Mouse (Mus musculus) liver, adult 2 months (tissue): ENCODE results near the gene Asphd1. TPM values are rescaled to one million over a fixed set of nuclear protein-coding genes. Genes with fewer than 3 reads are reported as not detected.

Experiments
- DNase-seq: peaks from one replicate; pipeline ENCODE4 v3.0.0-alpha.2; 2011; ENCODE audit warnings: low read depth, low spot score; ENCODE audit errors: extremely low read depth
- H3K27ac ChIP-seq: fragments of 200-500 bp; replicated peaks from 2 replicates; pipeline ENCODE4 v1.5.1; 2012; ENCODE audit warnings: low read depth, mild to moderate bottlenecking, control low read depth, inconsistent platforms, low read length; ENCODE audit not compliant: insufficient read depth
- H3K27me3 ChIP-seq: fragments of 200-500 bp; 2 replicates; pipeline ENCODE4 v1.6.1; 2012; ENCODE audit warnings: mild to moderate bottlenecking, moderate library complexity, low read length, inconsistent platforms; ENCODE audit not compliant: control insufficient read depth, insufficient read depth
- H3K36me3 ChIP-seq: fragments of 200-500 bp; 2 replicates; pipeline ENCODE4 v1.6.1; 2012; ENCODE audit warnings: low read length, inconsistent platforms; ENCODE audit not compliant: control insufficient read depth, insufficient read depth
- H3K4me1 ChIP-seq: fragments of 200-500 bp; 2 replicates; pipeline ENCODE4 v1.6.1; 2011; ENCODE audit warnings: low read length; ENCODE audit not compliant: control insufficient read depth, insufficient read depth
- H3K4me3 ChIP-seq: fragments of 200-500 bp; 2 replicates; pipeline ENCODE4 v1.5.1; 2011; ENCODE audit warnings: low read depth, mild to moderate bottlenecking, control low read depth, low read length, moderate library complexity; ENCODE audit not compliant: insufficient read depth
- H3K79me2 ChIP-seq: fragments of 200-500 bp; 2 replicates; pipeline ENCODE4 v1.6.1; 2012; ENCODE audit warnings: inconsistent platforms, mild to moderate bottlenecking, low read length, moderate library complexity; ENCODE audit not compliant: control insufficient read depth, insufficient read depth
- H3K9ac ChIP-seq: fragments of 200-500 bp; 2 replicates; pipeline ENCODE4 v1.6.1; 2012; ENCODE audit warnings: low read depth, mild to moderate bottlenecking, control low read depth, inconsistent platforms, low read length
- CTCF ChIP-seq: fragments of 200-500 bp; IDR thresholded peaks from 2 replicates; pipeline ENCODE4 v1.5.1; 2011; ENCODE audit warnings: low read depth, low read length, control low read depth
- POLR2A ChIP-seq: fragments of 200-500 bp; IDR thresholded peaks from 2 replicates; pipeline ENCODE4 v1.6.1; 2011; ENCODE audit warnings: low read length, control low read depth; ENCODE audit not compliant: insufficient read depth; ENCODE audit errors: extremely low read depth
- WGBS: fragments of 180-500 bp; shearing (Covaris S2); methylation state at CpG from one replicate; pipeline ENCODE4 v1.1.7; 2018; 5-methylcytosine and 5-hydroxymethylcytosine counted together
- polyA plus RNA-seq: library from polyadenylated mRNA; depleted of rRNA; stranded (reverse); fragments of >200 nt; gene quantifications from 2 replicates; pipeline ENCODE4 v1.2.3, GENCODE M21; 2012
- total RNA-seq: library from RNA; depleted of rRNA; stranded (reverse); fragments of >200 nt; gene quantifications from 2 replicates; pipeline ENCODE4 v1.2.3, GENCODE M21; 2014

Asphd1 gene
- total and polyA plus RNA-seq, 2 experiments = not detected

DNA sequence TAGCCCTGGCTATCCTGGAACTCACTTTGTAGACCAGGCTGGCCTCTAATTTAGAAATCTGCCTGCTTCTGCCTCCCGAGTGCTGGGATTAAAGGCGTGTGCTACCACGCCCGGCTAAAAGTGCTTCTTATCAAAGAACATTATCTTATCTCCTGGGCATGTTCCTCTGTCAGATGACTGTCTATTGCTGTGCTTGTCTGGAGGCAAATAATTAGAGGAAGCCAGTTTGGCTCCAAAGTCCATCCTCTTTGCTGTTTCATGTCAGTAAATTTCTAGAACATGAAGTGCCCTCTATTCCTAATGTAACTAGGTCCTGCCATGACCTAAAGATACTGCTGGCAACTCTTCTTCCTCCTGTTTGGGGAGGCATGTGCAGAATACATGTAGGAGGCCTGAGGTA lies 32.7 kb upstream of the Asphd1 start:
- H3K36me3 ChIP-seq = peaks cover 2% of the 10 kb centered on the region; the same call in 1 of the 2 replicates
- no peak overlapping the region for H3K27ac ChIP-seq
- peak; percentile 80 for DNase-seq
- H3K27me3 ChIP-seq = no peaks in the 10 kb centered on the region
- WGBS = 11% methylated on average over 4 of the region's 4 CpGs
- H3K4me3 ChIP-seq = no peak overlapping the region
- TF ChIP-seq CTCF (no peak), POLR2A (no peak)
- H3K79me2 ChIP-seq = no peaks in the 10 kb centered on the region
- no peak overlapping the region for H3K9ac ChIP-seq
- H3K4me1 ChIP-seq = peaks cover 2% of the 10 kb centered on the region

DNA sequence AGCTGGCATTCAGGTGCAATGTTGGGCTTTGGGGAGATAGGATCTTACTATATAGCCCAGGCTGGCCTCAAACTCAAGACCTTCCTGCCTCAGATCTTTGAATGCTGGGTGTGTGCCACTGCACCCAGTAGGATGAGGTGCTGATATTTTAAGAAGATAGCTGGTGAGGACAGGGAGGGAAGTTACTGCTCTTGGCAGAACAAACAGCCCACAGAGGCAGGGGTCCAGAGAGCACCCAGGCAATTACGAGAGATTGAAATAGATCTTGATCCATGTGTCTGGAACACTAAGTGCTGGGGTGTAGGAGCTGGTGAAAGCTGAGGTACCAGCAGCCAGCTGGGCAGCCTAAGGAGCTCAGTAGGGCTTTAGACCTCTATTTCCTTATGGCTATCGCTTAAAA lies 32.2 kb upstream of the Asphd1 start:
- peaks cover 4% of the 10 kb centered on the region for H3K4me1 ChIP-seq
- WGBS = 97% methylated on average over 2 of the region's 2 CpGs
- H3K4me3 ChIP-seq = no peak overlapping the region
- no peaks in the 10 kb centered on the region for H3K27me3 ChIP-seq
- H3K9ac ChIP-seq = no peak overlapping the region
- H3K36me3 ChIP-seq = peaks cover 2% of the 10 kb centered on the region; the same call in 1 of the 2 replicates
- H3K79me2 ChIP-seq = peaks cover 4% of the 10 kb centered on the region; the same call in 1 of the 2 replicates
- H3K27ac ChIP-seq = no peak overlapping the region
- TF ChIP-seq CTCF (no peak), POLR2A (no peak)
- DNase-seq = no peak

DNA sequence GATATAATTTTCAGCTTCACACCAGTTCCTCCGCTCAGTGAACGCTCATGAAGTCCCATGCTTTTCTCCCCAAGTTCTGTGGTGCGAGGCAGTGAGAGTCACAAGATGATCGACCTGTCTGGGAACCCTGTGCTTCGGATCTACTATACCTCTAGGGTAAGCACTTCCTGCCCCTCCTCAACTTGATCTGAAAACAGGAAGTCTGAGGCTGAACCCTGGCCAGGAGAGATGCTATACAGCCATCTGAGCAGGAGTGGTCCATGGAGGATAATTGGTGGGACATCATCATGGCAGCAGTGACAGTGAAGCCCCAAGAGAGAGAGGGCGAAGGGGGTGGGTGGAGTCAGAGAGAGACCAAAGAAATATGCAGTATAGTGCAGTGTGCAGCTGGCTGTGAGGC lies 29.5 kb upstream of the Asphd1 start:
- Histone ChIP-seq H3K4me1 (peaks cover 4% of the 10 kb centered on the region), H3K27ac (no peak overlapping the region), H3K79me2 (peaks cover 7% of the 10 kb centered on the region; the same call in 1 of the 2 replicates), H3K9ac (no peak overlapping the region), H3K4me3 (no peak overlapping the region), H3K27me3 (no peaks in the 10 kb centered on the region), H3K36me3 (peaks cover 2% of the 10 kb centered on the region; the same call in 1 of the 2 replicates)
- no peak for DNase-seq
- WGBS = 93% methylated on average over 6 of the region's 6 CpGs
- no peak for TF ChIP-seq CTCF
- TF ChIP-seq POLR2A = no peak

DNA sequence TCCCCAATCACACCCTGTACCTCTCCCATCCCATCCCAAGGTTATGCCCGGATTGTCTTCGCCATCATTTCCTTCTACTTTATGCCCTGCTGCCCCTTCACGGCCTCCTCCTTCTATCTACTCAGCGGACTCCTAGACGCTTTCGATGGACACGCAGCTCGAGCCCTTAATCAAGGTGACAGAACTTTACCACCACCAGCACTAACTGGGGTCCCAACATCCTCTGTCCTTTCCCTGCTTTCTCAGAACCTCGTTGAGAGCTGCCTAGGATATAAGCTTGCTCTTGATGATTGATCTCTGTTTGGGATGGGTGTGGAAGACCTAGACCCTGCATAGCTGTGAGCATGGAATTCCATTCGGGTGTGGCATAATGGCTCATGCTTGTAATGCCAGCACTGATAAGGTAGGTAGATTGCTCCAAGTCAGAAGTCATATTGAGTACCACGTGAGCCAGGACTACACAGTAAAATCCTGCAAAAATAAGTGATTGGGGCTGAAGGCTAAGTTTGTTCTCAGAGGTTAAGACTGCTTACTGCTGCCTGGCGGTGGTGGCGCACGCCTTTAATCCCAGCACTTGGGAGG lies 27.6 kb upstream of the Asphd1 start:
- no peak for TF ChIP-seq POLR2A
- no peak for TF ChIP-seq CTCF
- Histone ChIP-seq H3K9ac (peak overlapping the region; percentile 93), H3K27me3 (no peaks in the 10 kb centered on the region), H3K79me2 (peaks cover 7% of the 10 kb centered on the region; the same call in 1 of the 2 replicates), H3K4me3 (peak overlapping the region; percentile 86), H3K36me3 (peaks cover 2% of the 10 kb centered on the region; the same call in 1 of the 2 replicates), H3K4me1 (peaks cover 4% of the 10 kb centered on the region), H3K27ac (no peak overlapping the region)
- DNase-seq = peak; percentile 6
- 25% methylated on average over 14 of the region's 14 CpGs for WGBS

DNA sequence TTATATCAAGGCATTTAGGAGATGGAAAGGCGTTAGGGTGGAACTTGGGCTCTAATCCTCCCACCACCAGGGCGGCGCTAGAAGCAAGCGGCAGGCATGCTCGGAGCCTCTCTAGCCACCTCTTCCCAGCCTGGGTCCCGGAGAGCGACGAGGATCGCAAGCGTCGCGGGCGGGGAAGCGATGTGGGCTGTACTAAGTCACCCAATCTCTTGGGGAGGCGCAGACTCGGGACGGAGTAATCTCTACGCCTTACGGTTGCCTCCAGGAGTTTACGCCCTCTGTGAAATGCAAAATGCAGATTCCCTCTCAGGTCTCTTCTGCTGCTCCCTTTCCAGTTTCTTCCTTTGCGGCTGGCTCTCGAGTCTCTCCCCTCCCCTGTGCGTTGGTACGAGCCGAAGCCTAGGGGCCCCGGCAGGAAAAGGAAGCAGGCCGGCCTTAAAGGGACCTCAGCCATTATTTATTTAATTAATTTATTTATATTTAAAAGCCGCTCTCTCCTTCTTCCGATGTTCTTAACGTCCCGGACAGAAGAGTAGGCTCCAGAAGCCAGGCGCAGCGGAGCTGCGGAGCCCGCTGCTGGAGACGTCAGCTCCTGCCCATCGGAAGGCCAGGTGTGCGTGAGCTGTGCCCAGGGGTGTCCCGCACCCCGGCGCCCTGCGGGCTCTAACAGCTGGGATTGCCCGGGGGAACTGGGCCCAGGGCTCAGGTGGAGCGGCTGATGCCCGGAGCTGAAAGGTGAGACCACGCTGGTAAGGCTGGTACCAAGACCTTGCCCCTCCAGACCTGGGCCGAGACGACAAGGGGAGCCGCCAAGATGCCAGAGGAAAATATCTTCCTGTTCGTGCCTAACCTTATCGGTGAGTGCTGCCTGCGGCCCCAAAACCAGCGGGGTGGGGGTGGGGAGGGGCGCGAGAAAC lies 26.8 kb upstream of the Asphd1 start, which contains the start of gene Cdiptos:
TSS of gene Cdiptos (minus strand) at position 149 of the 917 bp plus-strand sequence.
- under 1% methylated on average over 55 of the region's 55 CpGs for WGBS
- peak; percentile 87 for DNase-seq

DNA sequence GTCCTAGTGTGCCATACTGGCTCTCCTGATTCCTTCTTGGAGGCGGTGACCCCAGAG lies 26.3 kb upstream of the Asphd1 start, which contains the start of gene Cdipt:
TSS of gene Cdipt (plus strand) at position 22 of the 57 bp plus-strand sequence.
- H3K4me3 ChIP-seq = peak within 1 kb of the TSS; percentile 86
- peaks cover 4% of the 10 kb centered on the region for H3K4me1 ChIP-seq
- TF ChIP-seq CTCF (no peak), POLR2A (no peak)
- no peaks in the 10 kb centered on the region for H3K27me3 ChIP-seq
- peaks cover 7% of the 10 kb centered on the region; the same call in 1 of the 2 replicates for H3K79me2 ChIP-seq
- H3K36me3 ChIP-seq = peaks cover 2% of the 10 kb centered on the region; the same call in 1 of the 2 replicates
- peak within 1 kb of the TSS; percentile 93 for H3K9ac ChIP-seq
- 4% methylated on average over 1 of the region's 1 CpGs for WGBS
- DNase-seq = no peak
- peak within 1 kb of the TSS; percentile 92 for H3K27ac ChIP-seq

More for the DNA sequence above, 26.8 kb upstream of the Asphd1 start, which contains the start of gene Cdiptos:
- TF ChIP-seq CTCF = peak; percentile 96
- no peak for TF ChIP-seq POLR2A
- Histone ChIP-seq H3K27me3 (no peaks in the 10 kb centered on the region), H3K36me3 (peaks cover 2% of the 10 kb centered on the region; the same call in 1 of the 2 replicates), H3K79me2 (peaks cover 7% of the 10 kb centered on the region; the same call in 1 of the 2 replicates), H3K4me1 (peaks cover 4% of the 10 kb centered on the region), H3K4me3 (peak within 1 kb of the TSS; percentile 86), H3K27ac (peak within 1 kb of the TSS; percentile 92), H3K9ac (peak within 1 kb of the TSS; percentile 93)
